Mouse (Mus musculus) gonadal fat pad, adult 2 months (tissue): ENCODE results near the gene Lrrk1. TPM values are rescaled to one million over a fixed set of nuclear protein-coding genes. Genes with fewer than 3 reads are reported as not detected.

ENCODE experiments used
- DNase-seq: peaks from one replicate; pipeline ENCODE4 v3.0.0-alpha.2; 2012; ENCODE audit warnings: low read depth
- polyA plus RNA-seq: library from polyadenylated mRNA; depleted of rRNA; stranded (reverse); fragments of >200 nt; gene quantifications from 2 replicates; pipeline ENCODE4 v1.2.3, GENCODE M21; 2012

The Lrrk1 gene
- polyA plus RNA-seq, 1 experiment: 16.1 TPM

DNA sequence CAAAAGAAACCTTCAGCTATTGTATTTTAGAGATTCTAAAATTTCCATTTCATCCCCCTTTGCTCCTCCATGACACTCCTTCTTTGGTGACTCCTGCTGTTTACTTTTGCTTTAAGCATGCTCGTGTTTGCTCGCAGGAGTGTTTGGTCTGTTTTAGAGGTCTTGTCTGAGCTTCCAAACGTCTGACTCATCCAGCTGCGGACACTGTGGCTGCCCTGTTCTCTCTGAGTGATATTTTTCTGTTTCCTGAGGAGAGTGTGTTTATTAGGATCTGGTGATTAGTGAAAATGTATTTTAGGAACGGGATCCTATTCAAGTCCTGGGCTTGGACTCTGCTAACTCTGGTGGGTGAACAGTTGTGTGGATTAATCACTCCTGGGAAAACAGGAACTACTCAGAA is 48.5 kb downstream of the Lrrk1 start:
- DNase-seq: no peak

DNA sequence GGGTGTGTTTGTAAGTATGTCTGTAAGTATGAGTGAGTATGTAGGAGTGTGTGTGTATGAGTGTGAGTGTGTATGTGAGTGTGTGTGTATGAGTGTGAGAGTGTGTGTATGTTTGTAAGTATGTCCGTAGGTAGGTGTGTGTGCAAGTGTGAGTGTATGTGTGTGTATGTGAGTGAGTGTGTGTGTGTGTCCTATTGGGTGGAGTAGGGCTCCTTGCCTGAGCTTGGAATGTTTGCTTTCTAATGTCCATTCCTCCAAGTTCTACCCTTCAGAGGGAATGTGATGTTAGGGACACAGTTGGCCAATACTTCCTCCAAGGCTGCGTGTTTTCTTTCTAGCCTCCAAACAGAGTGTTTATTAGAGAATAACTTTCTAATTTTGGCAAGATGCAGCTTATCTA is 51.2 kb downstream of the Lrrk1 start:
- no peak for DNase-seq

DNA sequence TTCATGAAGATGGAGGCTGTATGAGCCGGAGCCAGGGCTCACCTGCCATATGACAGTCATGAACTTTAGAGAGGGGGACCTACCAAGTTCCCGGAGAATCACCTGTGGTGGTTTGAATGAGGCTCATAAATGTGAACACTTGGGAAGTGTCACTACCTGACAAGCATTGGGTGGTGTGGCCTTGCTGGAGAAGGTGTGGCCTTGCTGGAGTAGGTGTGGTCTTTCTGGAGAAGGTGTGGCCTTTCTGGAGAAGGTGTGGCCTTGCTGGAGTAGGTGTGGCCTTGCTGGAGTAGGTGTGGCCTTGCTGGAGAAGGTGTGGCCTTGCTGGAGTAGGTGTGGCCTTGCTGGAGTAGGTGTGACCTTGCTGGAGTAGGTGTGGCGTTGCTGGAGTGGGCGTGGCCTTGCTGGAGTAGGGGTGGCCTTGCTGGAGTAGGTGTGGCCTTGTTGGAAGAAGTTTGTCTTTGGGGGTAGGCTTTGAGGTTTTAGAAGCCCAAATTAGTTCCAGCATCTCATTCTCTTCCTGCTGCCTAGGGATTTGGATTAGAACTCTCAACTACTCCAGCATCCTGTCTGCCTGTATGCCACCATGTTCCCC is 54.1 kb downstream of the Lrrk1 start:
- DNase-seq: no peak

DNA sequence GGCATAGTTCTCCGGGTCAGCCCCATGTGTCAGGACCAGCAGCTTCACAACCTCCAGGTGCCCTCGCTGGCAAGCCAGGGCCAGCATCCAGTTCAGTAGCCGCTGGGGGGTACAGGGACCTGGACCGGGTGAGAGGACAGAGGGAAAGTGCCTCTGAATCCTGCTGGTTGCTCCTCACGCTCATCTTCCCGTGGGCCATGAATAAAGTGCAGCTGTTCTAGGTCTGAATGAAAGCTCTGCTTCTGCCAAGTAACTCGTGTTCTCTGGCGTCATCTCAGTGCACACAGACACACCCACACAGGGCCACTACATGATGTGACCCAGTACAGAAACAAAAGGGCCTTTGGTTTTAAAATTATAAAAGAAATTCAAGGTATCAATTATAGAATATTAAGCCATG is 55.8 kb downstream of the Lrrk1 start:
- no peak for DNase-seq

DNA sequence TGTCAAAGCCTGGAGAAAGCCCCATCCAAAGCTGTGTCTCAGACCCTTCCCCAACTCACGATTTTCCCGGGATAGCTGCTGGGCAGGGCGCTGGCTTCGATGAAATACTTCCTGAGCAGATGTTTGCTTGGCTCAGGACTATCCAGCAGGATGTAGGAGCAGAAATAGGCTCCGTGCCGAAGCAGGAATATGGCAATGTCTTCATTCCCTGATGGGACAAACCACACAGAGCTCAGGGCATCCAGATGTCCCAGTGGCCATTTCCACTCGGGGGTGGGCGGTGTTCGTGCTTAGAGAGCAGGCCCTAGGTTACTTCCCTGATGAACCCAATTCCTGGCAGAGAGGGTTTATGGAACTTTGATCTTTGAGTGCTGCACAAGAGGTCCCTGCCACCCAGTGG is 57.5 kb downstream of the Lrrk1 start:
- no peak for DNase-seq

DNA sequence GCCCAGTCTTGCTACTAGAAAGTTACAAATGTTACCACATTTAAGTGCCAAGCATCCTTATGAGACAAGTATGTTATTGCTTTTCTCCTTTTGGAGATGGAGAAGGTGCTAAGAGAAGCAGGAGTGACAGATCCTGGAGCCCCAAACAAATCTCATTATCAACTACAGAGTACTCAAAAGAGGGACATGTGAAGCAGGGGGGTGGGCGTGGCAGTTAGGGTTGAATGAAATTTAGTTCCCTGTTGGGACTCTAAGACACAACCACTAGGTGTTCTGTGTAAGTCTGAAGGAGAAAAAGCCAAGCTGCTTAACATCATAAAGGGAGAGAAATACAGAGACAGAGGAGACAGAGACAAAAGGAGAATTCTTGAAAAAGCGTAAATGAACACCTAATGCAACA is 60.6 kb downstream of the Lrrk1 start:
- no peak for DNase-seq

DNA sequence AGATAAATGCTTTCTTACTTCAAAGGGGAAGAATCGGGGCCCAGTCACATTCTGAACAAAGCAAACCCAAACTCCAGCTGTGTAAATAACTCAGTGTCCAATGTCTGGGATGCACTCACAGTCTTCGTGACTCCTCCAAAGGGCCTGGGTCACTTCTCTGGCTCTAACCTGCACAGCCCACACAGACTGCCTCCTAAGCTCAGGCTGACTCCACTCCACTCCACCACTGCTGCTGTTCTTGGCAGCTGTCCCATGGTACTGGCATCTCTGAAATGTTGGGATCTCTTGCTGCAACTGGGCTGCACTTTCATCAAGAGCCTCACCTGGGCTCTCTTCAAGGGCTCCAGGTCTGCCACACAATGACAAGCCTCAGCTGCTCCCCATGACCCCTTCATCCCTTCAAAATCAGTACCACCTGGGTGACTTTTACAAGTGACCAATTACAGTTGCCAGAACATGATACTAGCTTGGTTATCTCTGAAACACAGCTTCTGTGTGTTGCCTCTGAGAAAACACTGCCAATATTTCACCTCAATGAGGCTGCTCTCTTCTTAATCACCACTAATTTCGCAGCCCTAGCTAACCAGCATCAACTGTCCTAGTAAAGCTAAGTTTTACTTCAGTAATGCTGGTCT is 62.6 kb downstream of the Lrrk1 start:
- DNase-seq: no peak

DNA sequence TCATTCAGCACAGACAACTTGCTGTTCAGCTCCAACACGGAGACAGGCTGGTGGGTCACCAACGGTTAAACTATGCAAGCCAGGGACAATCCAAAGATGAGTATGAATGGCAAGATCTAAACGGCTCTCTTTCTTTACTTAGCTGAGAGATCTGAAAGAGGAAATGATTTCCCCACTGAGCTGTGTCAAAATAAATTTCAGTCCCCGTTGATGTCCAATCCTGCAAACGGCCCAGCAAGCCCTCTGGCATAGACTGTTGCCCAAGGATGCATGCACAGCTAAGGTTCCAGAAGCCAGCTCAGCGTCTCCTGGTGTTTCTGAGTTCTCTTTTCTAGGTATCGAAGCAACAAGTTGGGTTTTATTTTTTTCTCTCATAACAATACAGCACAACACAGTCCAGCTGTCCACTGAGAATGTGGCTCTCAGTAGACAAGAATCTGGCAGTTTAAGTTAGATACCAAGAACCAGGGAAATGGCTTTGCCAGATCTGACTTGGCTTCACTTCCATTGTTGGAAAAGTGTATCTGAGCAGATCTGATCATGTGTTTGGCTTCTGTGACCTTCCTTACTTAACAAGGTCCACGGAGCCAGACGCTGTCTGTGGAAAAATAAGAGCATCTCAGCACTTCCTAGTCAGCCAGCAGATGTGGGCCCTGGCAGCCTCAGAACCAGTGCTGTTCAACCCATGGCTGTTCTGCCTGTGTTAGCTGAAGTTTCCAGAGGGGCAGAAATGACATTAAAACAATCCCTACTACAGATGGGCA is 64.7 kb downstream of the Lrrk1 start:
- DNase-seq: no peak

DNA sequence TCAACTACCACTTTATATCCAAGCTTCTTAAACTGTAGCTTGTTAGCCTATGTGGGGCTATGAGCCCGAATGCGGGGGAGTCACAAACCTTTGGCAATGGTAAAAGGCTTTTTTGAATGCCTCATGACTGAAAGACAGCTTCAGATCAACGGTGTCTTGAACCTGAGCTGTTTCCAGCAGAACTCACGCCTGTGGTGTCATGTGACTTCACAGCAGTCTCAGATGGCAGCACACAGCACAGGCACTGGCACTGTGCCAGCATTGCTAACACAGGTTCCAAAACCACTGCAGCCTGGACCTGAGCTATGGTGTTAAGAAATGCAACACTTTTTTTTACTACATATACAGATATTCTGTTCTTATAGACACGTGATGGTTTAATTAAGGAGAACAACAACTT is 67.2 kb downstream of the Lrrk1 start:
- no peak for DNase-seq

DNA sequence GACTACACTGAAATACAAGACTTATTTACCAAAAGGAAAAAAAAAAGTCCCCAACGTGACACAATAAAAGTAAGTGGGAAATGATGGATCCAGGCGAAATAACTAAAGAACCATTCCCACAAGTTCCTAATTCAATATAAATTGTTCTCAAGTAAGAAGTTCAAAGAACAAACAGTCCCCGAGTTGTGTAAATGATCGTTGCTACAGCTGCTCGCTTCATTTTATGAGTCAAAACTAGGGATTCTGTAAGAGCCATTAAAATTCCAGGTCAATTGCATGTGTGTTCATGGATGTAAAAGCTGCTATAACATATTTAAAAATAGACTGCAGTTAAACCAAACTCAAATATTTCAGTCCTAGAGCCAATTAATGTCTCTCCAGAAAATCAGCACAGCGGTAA is 70.0 kb downstream of the Lrrk1 start:
- DNase-seq: no peak

DNA sequence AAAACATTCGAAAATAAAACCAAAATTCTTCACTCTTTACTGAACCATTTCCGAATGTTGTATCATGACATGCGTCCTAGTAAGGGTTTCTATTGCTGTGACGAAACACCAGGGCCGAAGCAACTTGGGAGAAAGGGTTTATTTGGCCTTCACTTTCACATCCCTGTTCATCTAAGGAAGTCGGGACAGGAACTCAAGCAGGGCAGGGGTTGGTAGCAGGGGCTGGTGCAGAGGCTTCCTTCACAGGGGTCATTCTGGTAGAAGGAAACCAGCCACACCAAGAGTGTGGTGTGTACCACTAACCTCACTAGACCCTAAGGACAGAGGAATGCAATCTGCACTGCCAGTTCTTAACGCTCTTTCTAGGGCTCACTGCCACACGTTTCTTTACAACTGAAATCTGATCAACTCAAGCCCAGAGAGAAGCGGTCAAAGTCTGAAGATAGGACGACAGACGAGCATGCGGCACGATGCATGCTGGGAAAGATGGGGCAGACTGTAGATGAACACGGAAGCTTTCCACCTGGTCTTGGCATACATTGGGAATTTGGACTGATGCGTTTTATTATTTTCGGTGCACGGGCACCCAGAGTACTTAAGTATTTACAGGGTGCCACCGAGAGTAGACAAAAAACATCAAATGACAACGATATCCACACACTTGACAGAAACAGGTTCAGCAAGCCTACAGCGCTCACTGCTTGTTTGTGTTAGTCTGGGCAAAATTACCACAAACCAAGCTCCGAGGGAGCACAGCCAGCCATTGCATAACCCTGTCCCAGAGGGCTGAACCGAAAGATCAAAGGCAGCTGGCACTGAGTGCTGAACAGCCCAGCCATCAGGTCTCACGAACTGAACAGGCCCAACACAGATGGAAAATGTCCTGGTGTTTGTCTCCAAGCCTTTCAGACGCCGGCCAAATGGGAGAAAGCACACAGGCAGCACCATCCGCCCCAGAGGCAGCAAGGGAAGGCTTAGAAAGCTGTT is 77.2 kb downstream of the Lrrk1 start:
- peak; percentile 78 for DNase-seq

DNA sequence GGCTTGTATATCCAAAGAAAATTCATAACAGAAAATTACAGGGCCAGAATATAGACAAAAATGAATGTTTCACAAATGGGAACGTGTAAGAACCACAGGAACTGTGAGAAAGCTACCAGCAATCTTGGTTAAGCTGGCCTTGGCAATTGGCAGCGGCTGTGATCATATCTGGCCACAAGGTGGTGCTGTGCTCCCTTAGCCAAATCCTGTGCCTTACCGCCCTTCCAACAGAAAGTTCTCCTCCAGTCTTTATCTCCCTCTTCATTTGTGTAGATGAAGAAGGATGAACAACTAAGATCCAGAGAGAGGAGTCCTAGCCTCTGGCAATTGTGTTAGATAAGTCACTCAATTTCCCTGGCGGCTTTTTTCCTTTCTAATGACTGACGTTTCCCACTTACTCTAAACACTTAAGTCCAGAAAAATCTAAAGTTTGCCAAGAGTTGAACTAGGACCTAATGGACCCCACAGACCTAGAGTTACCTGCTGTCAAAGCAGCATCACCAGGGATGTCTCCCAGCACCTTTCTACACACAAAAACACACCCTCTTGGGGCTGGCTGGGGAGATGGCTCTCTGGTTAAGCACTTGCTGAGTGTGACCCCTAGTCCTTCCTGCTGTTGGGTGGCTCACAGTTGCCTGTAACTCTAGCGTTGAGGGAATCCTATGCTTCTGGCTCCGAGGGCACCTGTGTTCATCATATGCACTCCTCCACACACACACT is 78.0 kb downstream of the Lrrk1 start:
- peak; percentile 27 for DNase-seq

DNA sequence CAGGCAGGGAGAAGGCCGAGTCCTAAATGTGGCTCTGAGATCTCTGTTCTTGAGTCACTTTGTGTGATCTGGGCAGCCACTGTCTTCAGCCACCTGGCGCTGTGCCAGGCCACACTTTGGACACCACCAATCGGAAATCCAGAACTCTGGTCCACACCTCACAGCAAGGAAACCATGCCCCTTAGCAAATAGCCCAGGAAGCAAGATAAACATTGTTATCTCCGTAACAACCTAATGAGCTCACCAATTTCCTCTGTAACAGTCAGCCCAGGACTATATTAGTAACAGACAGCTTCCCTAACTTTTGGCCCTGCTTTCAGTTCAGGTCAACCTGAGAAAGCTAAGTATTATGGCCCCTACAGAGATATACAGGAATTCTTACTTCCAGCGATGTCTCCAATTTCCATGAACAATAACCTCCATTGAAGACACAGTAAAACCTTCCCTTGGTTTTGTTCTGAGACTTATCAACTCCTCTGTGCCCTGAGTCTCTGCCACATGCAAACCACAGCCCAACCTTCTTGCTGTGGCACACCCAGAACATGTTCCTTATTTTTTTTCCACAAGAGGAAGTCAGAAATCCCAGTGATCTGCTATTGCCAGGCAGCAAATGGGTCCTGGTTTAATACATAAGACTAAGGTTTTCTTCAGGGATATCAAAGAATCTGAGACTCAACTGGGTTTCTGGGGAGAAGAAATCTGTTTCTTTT is 78.8 kb downstream of the Lrrk1 start:
- no peak for DNase-seq

DNA sequence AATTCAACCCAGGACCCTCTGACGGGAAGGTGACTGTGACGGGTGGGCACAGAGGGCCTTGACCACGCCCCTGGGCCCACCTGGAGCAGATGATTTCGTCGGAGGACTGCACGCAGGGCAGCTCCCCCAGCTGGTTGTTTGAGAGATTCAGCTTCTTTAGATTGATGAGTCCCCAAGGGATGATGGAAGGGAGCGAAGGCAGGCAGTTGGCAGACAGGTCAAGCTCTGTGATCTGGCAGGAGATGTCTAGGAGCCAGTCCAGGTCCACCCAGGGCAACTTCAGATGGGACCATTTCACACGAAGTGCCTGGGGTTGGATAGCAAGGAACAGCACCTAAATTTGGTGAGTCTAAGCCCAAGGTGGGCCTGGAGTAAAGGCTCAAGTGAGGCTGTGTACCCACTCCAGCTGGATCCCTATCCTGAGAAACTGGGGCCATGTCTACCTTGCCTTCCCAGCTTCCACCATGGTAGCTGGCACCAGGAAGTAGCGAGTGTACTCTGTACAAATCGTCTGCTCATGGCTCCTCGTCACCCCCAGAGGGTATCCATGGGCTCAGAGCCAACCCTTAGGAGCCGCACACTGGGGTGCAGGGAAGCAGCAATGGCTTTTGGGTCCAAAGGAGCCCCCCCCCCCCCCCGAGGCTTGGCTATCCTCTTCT is 79.4 kb downstream of the Lrrk1 start:
- no peak for DNase-seq

DNA sequence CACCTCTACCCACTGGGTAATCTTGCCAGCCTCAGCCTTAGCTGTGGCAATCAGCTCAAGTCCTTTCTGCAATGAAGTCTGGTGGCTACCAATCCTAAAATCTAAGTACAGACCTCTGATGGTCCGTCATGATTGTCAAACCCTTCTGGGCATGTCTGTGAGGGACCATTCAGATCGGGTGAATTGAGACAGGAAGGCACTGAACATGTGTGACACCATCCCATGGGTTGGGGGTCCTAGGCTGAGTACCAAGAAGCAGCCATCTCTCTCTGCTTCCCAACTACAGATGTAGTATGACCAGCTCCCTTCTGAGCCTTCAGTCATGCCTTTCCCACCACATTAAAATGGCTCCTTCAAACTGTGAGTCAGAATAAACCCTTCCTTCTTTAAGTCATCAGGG is 80.4 kb downstream of the Lrrk1 start:
- DNase-seq: no peak

DNA sequence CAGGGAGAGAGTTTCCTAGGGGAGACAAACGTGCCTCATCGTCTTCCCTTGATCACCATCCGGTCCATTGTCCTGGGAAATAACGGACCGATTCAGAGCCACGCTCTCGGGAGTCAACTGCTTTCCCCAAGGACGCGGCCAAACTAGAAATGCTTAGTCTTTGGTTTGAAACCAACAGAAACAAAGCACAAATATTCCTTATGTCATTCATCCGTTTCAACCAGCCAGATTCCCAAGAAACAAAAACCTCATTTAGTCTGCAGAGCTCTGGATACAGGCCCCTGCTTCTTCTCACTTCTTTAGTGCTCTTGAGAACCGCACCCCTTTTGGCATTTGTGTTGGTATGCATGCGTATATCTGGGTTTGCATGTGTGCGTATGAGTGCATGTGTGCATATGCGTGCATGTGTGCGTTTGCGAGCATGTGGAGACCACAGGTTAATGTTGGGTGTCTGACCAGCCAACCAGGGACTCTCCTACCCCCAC is 82.4 kb downstream of the Lrrk1 start:
- DNase-seq: no peak

DNA sequence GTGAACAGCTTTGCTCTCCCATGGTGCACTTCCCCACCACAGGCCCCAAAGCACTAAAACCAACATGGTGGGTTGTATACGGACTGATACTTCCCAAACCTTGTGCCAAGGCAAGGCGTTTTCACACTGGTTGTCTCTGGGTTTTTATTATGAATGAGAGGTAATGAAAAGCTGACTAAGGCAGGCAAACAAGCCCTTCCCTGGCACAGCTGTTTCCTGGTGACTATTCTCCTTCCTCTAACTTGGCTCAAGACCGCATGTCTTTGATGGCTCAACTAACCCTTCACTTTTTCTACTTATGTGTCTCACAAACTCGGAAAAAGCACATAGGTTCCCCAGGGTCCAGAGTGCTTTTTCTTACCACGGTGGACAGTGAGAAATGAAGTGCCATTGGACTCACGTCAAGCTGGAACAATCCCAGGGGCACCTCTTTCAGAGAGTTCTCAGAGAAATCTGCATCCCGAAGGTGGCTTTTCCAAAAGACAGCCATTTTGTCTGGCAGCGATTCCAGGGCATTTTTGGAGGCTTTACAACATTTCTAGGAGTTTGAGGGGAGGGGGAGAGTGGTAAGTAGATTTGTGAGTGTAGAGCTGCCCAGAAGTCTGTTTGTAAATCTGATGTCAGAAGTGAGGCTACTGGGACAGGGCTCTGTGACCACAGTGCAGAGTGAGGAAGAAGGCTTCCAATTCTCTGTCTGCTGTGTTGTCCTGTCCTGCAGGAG is 83.0 kb downstream of the Lrrk1 start:
- DNase-seq: no peak

DNA sequence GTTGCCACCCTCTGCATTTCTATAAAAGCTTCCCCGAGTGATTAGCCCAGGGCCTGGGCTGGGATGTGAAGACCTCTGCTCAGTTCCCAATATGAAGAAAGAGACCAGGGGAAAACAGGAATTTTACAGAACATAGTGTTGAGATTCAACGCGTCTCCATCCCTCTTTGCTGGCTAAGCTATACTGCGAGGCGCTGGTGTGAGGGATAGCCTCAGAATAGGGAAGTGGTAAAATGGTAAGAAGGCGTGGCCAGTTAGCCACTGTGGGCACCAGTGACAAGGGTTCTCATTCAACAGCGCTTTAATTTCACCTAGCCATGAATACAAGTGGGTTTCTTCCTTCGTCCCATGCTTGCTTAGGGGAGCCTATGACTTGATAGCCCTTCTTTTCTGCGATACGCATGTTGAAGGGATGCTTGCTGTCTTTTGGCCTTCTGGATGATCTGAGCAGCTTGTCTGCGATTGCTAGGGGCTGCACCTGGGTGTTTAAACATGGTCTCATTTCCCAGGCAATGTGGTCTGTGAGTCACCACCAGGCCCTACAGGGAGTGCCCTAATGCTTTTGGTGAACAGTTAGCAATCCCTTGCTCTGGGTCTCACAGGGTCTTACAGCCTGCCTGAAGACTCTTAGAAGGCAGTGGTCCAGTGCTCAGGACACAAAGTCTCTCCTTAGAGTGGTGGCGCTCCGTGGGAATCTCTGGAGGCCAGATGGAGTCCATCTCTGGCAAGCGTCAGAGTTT is 84.1 kb downstream of the Lrrk1 start:
- DNase-seq: no peak

DNA sequence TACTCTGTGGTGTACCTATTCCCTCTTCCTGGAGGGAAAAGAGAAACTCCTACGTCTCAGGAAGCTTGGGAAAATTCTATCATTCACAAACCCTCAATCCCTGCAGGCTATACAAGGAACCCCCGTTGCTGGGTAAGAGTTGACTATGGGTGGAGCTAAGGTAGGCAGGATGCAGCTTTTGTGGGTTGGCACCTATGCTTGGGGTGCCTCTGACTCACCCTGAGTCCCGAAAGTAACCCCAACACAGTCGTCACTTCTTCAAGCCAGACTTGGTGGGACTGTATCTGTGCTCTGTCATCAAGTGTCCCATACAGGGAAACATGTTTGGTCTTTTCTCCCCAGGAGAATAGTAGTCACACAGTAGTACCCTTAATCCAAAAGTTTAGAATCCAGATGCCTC is 86.7 kb downstream of the Lrrk1 start:
- DNase-seq: no peak
